Mouse (Mus musculus): ENCODE measurements at regions not wholly inside any gene's neighbourhood (a gene's known extent, or its start where the extent isn't known, plus 50 kb on each side); places are given as distances from the start of the nearest gene placed in this dataset.
"Not testable (repeated sequence)": the region's sequence is repeated elsewhere in the genome, so short reads cannot be mapped to it uniquely, and the experiment has no call there.

- H3K4me1 ChIP-seq (ENCODE audit: control insufficient read depth, insufficient read depth, low read depth, low read length), result no peaks in the 10 kb centered on the region; the same call in 1 of the 2 replicates
- H3K4me3 ChIP-seq (ENCODE audit: low read length), result no peak overlapping the region
- H3K9ac ChIP-seq (ENCODE audit: low read depth, low read length), result no peak overlapping the region
- 32% methylated on average over 10 of the region's 10 CpGs for WGBS
- H3K4me2 ChIP-seq (ENCODE audit: low read length), result no peak overlapping the region
- H3K36me3 ChIP-seq (ENCODE audit: control insufficient read depth, insufficient read depth, low read length), result no peaks in the 10 kb centered on the region
- no peak for ATAC-seq
- peaks cover 3% of the 10 kb centered on the region; the same call in 1 of the 2 replicates for H3K27me3 ChIP-seq (replicated peaks; ENCODE audit: control insufficient read depth, insufficient read depth, low read length)
- no peaks in the 10 kb centered on the region for H3K9me3 ChIP-seq (ENCODE audit: control insufficient read depth, low read length)
- no peak overlapping the region for H3K27ac ChIP-seq (ENCODE audit: low read depth, low read length)
These were observed 147.1 kb upstream of the Ttc29 start for GRCm38 (mm10) chr8:78065890-78066493.

GRCm38 (mm10) chr8:78068087-78068910 lies 144.8 kb upstream of the Ttc29 start:
- Histone ChIP-seq H3K9ac (ENCODE audit: low read depth, low read length) (no peak overlapping the region), H3K27me3 (replicated peaks; ENCODE audit: control insufficient read depth, insufficient read depth, low read length) (peaks cover 3% of the 10 kb centered on the region; the same call in 1 of the 2 replicates), H3K9me3 (ENCODE audit: control insufficient read depth, low read length) (no peaks in the 10 kb centered on the region), H3K27ac (ENCODE audit: low read depth, low read length) (no peak overlapping the region), H3K4me2 (ENCODE audit: low read length) (no peak overlapping the region), H3K36me3 (ENCODE audit: control insufficient read depth, insufficient read depth, low read length) (no peaks in the 10 kb centered on the region), H3K4me3 (ENCODE audit: low read length) (no peak overlapping the region), H3K4me1 (ENCODE audit: control insufficient read depth, insufficient read depth, low read depth, low read length) (no peaks in the 10 kb centered on the region; the same call in 1 of the 2 replicates)
- no peak for ATAC-seq
- WGBS, result 29% methylated on average over 13 of the region's 13 CpGs

GRCm38 (mm10) chr8:78073821-78074220 lies 139.3 kb upstream of the Ttc29 start:
- Histone ChIP-seq H3K36me3 (ENCODE audit: control insufficient read depth, insufficient read depth, low read length) (no peaks in the 10 kb centered on the region), H3K4me2 (ENCODE audit: low read length) (no peak overlapping the region), H3K9me3 (ENCODE audit: control insufficient read depth, low read length) (no peaks in the 10 kb centered on the region), H3K27me3 (replicated peaks; ENCODE audit: control insufficient read depth, insufficient read depth, low read length) (no peaks in the 10 kb centered on the region), H3K4me3 (ENCODE audit: low read length) (no peak overlapping the region), H3K27ac (ENCODE audit: low read depth, low read length) (no peak overlapping the region), H3K9ac (ENCODE audit: low read depth, low read length) (no peak overlapping the region), H3K4me1 (ENCODE audit: control insufficient read depth, insufficient read depth, low read depth, low read length) (no peaks in the 10 kb centered on the region)
- no peak for ATAC-seq
- WGBS, result 95% methylated on average over 7 of the region's 7 CpGs

GRCm38 (mm10) chr8:78077122-78077521 lies 136.0 kb upstream of the Ttc29 start:
- Histone ChIP-seq H3K4me1 (ENCODE audit: control insufficient read depth, insufficient read depth, low read depth, low read length) (no peaks in the 10 kb centered on the region), H3K4me2 (ENCODE audit: low read length) (no peak overlapping the region), H3K9ac (ENCODE audit: low read depth, low read length) (no peak overlapping the region), H3K27me3 (replicated peaks; ENCODE audit: control insufficient read depth, insufficient read depth, low read length) (no peaks in the 10 kb centered on the region), H3K36me3 (ENCODE audit: control insufficient read depth, insufficient read depth, low read length) (no peaks in the 10 kb centered on the region), H3K4me3 (ENCODE audit: low read length) (no peak overlapping the region), H3K27ac (ENCODE audit: low read depth, low read length) (no peak overlapping the region), H3K9me3 (ENCODE audit: control insufficient read depth, low read length) (no peaks in the 10 kb centered on the region)
- 43% methylated on average over 4 of the region's 4 CpGs for WGBS
- no peak for ATAC-seq

GRCm38 (mm10) chr8:78081395-78081794 lies 131.7 kb upstream of the Ttc29 start:
- WGBS, result 55% methylated on average over 7 of the region's 7 CpGs
- H3K9me3 ChIP-seq (ENCODE audit: control insufficient read depth, low read length); H3K4me3 ChIP-seq (ENCODE audit: low read length); H3K4me1 ChIP-seq (ENCODE audit: control insufficient read depth, insufficient read depth, low read depth, low read length); H3K36me3 ChIP-seq (ENCODE audit: control insufficient read depth, insufficient read depth, low read length); H3K9ac ChIP-seq (ENCODE audit: low read depth, low read length); H3K27me3 ChIP-seq (replicated peaks; ENCODE audit: control insufficient read depth, insufficient read depth, low read length); H3K27ac ChIP-seq (ENCODE audit: low read depth, low read length); H3K4me2 ChIP-seq (ENCODE audit: low read length); ATAC-seq: not testable (repeated sequence)

- 77% methylated on average over 2 of the region's 2 CpGs for WGBS
- Histone ChIP-seq H3K4me1 (ENCODE audit: control insufficient read depth, insufficient read depth, low read depth, low read length) (no peaks in the 10 kb centered on the region), H3K9ac (ENCODE audit: low read depth, low read length) (no peak overlapping the region), H3K27ac (ENCODE audit: low read depth, low read length) (no peak overlapping the region), H3K4me3 (ENCODE audit: low read length) (no peak overlapping the region), H3K27me3 (replicated peaks; ENCODE audit: control insufficient read depth, insufficient read depth, low read length) (no peaks in the 10 kb centered on the region), H3K9me3 (ENCODE audit: control insufficient read depth, low read length) (no peaks in the 10 kb centered on the region), H3K4me2 (ENCODE audit: low read length) (no peak overlapping the region), H3K36me3 (ENCODE audit: control insufficient read depth, insufficient read depth, low read length) (no peaks in the 10 kb centered on the region)
- ATAC-seq, result no peak
These were observed 130.1 kb upstream of the Ttc29 start for GRCm38 (mm10) chr8:78083012-78083411.

- Histone ChIP-seq H3K27ac (ENCODE audit: low read depth, low read length) (no peak overlapping the region), H3K4me2 (ENCODE audit: low read length) (no peak overlapping the region), H3K27me3 (replicated peaks; ENCODE audit: control insufficient read depth, insufficient read depth, low read length) (no peaks in the 10 kb centered on the region), H3K9me3 (ENCODE audit: control insufficient read depth, low read length) (no peaks in the 10 kb centered on the region), H3K36me3 (ENCODE audit: control insufficient read depth, insufficient read depth, low read length) (no peaks in the 10 kb centered on the region), H3K4me3 (ENCODE audit: low read length) (no peak overlapping the region), H3K9ac (ENCODE audit: low read depth, low read length) (no peak overlapping the region), H3K4me1 (ENCODE audit: control insufficient read depth, insufficient read depth, low read depth, low read length) (no peaks in the 10 kb centered on the region)
- ATAC-seq, result no peak
- 94% methylated on average over 3 of the region's 3 CpGs for WGBS
These were observed 126.7 kb upstream of the Ttc29 start for GRCm38 (mm10) chr8:78086361-78086760.

- no peak overlapping the region for H3K4me2 ChIP-seq (ENCODE audit: low read length)
- WGBS, result 89% methylated on average over 9 of the region's 9 CpGs
- H3K4me3 ChIP-seq (ENCODE audit: low read length), result no peak overlapping the region
- no peak overlapping the region for H3K27ac ChIP-seq (ENCODE audit: low read depth, low read length)
- H3K9me3 ChIP-seq (ENCODE audit: control insufficient read depth, low read length), result no peaks in the 10 kb centered on the region
- no peak overlapping the region for H3K9ac ChIP-seq (ENCODE audit: low read depth, low read length)
- no peaks in the 10 kb centered on the region for H3K36me3 ChIP-seq (ENCODE audit: control insufficient read depth, insufficient read depth, low read length)
- no peaks in the 10 kb centered on the region for H3K27me3 ChIP-seq (replicated peaks; ENCODE audit: control insufficient read depth, insufficient read depth, low read length)
- H3K4me1 ChIP-seq (ENCODE audit: control insufficient read depth, insufficient read depth, low read depth, low read length), result no peaks in the 10 kb centered on the region
- ATAC-seq, result no peak
These were observed 122.5 kb upstream of the Ttc29 start for GRCm38 (mm10) chr8:78090382-78091122.

- no peak overlapping the region for H3K27ac ChIP-seq (ENCODE audit: low read depth, low read length)
- H3K4me2 ChIP-seq (ENCODE audit: low read length), result no peak overlapping the region
- H3K4me1 ChIP-seq (ENCODE audit: control insufficient read depth, insufficient read depth, low read depth, low read length), result peaks cover 5% of the 10 kb centered on the region; the same call in 1 of the 2 replicates
- no peaks in the 10 kb centered on the region for H3K27me3 ChIP-seq (replicated peaks; ENCODE audit: control insufficient read depth, insufficient read depth, low read length)
- H3K9ac ChIP-seq (ENCODE audit: low read depth, low read length), result no peak overlapping the region
- H3K36me3 ChIP-seq (ENCODE audit: control insufficient read depth, insufficient read depth, low read length), result no peaks in the 10 kb centered on the region
- WGBS, result 62% methylated on average over 5 of the region's 5 CpGs
- ATAC-seq, result no peak
- H3K9me3 ChIP-seq (ENCODE audit: control insufficient read depth, low read length), result no peaks in the 10 kb centered on the region
- H3K4me3 ChIP-seq (ENCODE audit: low read length), result no peak overlapping the region
These were observed 116.7 kb upstream of the Ttc29 start for GRCm38 (mm10) chr8:78096383-78096782.

Measured in hindbrain, embryonic 16.5 days (tissue).